Mouse (Mus musculus) kidney, postnatal 10 days (tissue): ENCODE measurements around the gene Zfp697.
"Not testable (repeated sequence)": the region's sequence is repeated elsewhere in the genome, so short reads cannot be mapped to it uniquely, and the experiment has no call there.

Experiments used
- DNase-seq: peaks from one replicate; pipeline ENCODE4 v3.0.0; 2021; ENCODE audit warnings: mixed read lengths

Zfp697 gene

GRCm38 (mm10) chr3:98422926-98423325 lies 40.7 kb downstream of the Zfp697 start:
- peak; percentile 26 for DNase-seq

GRCm38 (mm10) chr3:98426749-98427148 lies 44.5 kb downstream of the Zfp697 start:
- DNase-seq, result no peak

- DNase-seq, result no peak
Observed at GRCm38 (mm10) chr3:98427260-98427599, 45.0 kb downstream of the Zfp697 start.

- peak; percentile 86 for DNase-seq
Observed at GRCm38 (mm10) chr3:98427600-98428448, 45.6 kb downstream of the Zfp697 start.

GRCm38 (mm10) chr3:98428449-98428775 lies 46.2 kb downstream of the Zfp697 start:
- DNase-seq, result peak; percentile 38

GRCm38 (mm10) chr3:98428928-98429525 lies 46.8 kb downstream of the Zfp697 start:
- DNase-seq, result no peak

- no peak for DNase-seq
Observed at GRCm38 (mm10) chr3:98434088-98434816, 52.0 kb downstream of the Zfp697 start.

- no peak for DNase-seq
Observed at GRCm38 (mm10) chr3:98435030-98435429, 52.8 kb downstream of the Zfp697 start.

GRCm38 (mm10) chr3:98442245-98442644 lies 60.0 kb downstream of the Zfp697 start:
- DNase-seq, result not testable (repeated sequence)

GRCm38 (mm10) chr3:98443149-98443779 lies 61.0 kb downstream of the Zfp697 start:
- DNase-seq, result not testable (repeated sequence)

- not testable (repeated sequence) for DNase-seq
Observed at GRCm38 (mm10) chr3:98443924-98444323, 61.7 kb downstream of the Zfp697 start.

GRCm38 (mm10) chr3:98453786-98454185 lies 71.5 kb downstream of the Zfp697 start:
- not testable (repeated sequence) for DNase-seq

- not testable (repeated sequence) for DNase-seq
Observed at GRCm38 (mm10) chr3:98457026-98457425, 74.8 kb downstream of the Zfp697 start, which contains the start of gene Gm4450. TSS of gene Gm4450 (minus strand) at chr3:98457126.

- not testable (repeated sequence) for DNase-seq
Observed at GRCm38 (mm10) chr3:98469323-98469722, 87.1 kb downstream of the Zfp697 start.

GRCm38 (mm10) chr3:98471057-98471456 lies 88.8 kb downstream of the Zfp697 start:
- not testable (repeated sequence) for DNase-seq

GRCm38 (mm10) chr3:98471499-98471898 lies 89.2 kb downstream of the Zfp697 start:
- DNase-seq, result not testable (repeated sequence)

GRCm38 (mm10) chr3:98494184-98494583 lies 111.9 kb downstream of the Zfp697 start:
- not testable (repeated sequence) for DNase-seq

- DNase-seq, result not testable (repeated sequence)
Observed at GRCm38 (mm10) chr3:98495055-98495454, 112.8 kb downstream of the Zfp697 start.

- DNase-seq, result not testable (repeated sequence)
Observed at GRCm38 (mm10) chr3:98496762-98497161, 114.5 kb downstream of the Zfp697 start.

GRCm38 (mm10) chr3:98497401-98497800 lies 115.1 kb downstream of the Zfp697 start:
- DNase-seq, result not testable (repeated sequence)

GRCm38 (mm10) chr3:98507229-98507628 lies 125.0 kb downstream of the Zfp697 start:
- DNase-seq, result not testable (repeated sequence)

GRCm38 (mm10) chr3:98510414-98510813 lies 128.2 kb downstream of the Zfp697 start, which contains the start of gene Hsd3b4:
TSS of gene Hsd3b4 (minus strand) at chr3:98510514.
- DNase-seq, result not testable (repeated sequence)

- DNase-seq, result not testable (repeated sequence)
Observed at GRCm38 (mm10) chr3:98522779-98523178, 140.5 kb downstream of the Zfp697 start.
